Mouse (Mus musculus) mouse trophoblast stem cell (cell line): ENCODE results near the gene Chodl.

Source experiments
- in situ Hi-C, 2 experiments: fragments of 300-500 bp; cut with MseI, MboI; formaldehyde crosslinking; loops; 2 replicates in 1 of 2; 3 replicates in 1 of 2; pipeline ENCODE4 v1.15.1; 2025

The Chodl gene

DNA sequence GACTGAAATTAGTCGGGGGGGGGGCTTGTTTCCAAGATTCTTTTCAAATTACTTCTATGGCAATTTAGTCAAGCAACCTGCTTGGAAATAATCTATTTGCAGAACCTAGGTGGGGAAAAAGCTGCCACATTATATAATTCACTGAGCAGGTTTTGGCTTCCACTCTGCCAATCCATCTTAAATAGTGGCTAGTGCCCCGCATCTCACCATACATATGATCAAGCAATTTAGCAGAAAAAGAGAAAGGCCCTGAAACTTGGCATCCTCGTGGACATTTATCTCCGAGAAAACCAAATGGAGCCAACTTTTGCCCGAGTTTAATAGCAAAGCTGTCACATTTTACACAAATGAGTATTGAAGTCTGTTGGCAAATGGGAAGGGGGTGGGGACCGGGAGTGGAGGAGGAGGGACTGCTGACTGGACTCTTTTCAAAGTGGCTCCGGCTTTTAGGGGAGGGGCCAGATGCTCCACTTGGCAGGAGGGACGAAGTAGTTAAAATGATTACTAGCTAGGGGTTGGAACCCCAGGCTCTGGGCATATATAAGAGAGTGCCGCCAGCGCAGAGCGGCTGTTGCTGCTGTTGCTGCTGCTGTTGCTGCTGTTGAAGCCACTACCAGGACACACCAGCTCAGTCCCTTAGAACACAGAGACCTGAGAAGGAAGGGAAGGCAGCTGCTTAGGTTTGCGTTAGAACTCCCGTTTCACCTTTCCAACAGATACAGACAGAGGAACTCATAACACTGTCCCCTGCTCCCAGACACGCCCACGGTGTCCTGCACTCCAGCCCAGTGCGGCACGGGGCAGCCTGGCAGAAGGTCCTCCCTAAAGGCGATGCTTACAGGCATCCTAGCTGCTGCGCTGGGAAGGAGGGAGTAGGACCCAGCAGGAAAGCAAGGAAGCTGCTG is at the start of gene Chodl:
Gene Chodl (plus strand): TSS at position 567 of the 905 bp plus-strand sequence.
- in situ Hi-C loops = no loop called here

DNA sequence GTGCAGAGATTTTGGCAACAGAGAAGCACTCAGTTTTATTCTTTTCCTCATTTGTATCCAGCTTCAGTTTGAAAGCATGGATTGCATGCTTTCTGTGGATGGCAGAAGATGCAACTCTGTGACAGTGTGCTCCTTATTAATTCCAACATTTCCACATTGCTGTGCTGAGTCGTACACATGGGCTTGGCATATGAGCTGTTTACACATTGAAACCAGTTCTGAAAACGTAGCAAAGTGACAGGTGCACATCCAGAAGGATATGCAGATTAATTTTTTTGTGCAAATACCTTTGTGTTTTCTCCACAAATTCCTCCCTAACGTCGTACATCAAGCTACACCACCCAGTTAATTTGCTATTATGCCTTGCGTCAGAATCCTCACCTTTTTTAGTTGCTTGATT is 8.1 kb upstream of the Chodl start:
- in situ Hi-C loops = no loop called here

DNA sequence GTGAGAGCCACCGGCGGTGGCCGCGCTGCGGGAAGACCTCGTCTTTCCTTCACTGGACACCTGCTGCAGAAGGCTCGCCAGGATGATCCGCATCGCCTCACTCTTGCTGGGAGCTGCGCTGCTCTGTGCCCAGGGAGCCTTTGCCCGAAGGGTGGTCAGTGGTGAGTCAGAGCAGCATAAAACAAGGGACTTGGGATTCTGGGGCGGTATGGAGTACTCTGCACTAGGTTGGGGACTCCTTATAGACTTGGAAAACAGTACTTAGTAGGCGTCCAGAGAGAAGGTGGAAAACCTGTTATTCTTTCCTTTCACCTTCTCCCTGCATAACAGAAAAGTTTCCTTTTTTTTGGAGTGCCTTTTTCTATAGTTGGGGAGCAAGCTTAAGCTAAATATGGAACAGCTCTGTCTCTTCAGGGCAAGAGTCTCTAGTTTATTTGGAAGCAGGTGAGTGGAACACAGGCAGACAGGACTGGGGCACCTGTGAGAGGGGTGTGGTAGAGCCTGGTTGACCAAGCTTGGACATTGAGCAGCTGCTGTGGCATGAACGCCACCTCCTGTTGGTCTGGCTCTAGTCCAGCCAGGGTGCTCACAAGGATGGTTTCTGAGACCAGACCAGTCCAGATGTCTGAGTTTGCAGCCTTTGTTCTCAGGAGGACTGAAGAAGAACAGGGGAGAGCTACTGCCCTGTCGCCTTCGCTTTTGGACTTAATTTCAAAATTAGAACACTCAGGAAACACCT is 708 bp downstream of the Chodl start:
- in situ Hi-C loops = no loop called here

DNA sequence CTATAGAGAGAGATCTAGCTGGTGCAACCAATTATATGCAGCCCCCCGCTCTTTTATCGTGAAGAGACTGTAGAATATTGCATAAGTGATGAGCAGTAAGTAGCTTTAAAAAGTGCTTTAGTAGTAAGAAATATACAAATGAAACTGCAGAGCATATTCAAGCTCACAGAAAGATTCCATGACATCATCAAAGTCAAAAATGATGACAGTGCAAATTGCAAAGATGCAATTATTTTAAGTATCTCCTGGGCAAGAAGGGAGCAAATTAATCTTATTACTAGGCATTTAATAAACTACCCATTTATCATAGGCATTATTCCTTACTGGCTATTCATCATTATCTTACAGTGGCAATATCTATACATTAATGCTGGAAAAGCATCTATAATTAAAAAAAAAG is 3.5 kb downstream of the Chodl start:
- in situ Hi-C loops = no loop called here

DNA sequence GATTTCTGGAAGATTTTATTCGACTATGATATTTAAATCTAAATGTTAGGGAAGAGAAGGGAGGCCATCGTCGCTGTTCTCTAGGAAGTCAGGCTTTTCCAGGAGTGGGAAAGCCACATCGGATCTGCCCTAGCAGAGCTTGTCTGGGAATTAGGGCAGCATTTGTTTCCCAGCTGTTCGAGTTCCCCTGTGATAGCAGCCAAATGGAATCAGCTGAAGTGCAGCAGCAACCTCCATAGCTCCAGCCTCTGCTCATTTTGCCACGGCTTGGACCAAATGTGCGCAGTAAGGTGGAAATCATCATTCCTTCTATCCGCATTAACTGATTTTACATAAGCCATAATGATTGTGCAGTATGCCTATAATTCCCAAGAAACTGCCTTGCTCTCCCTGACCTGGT is 7.0 kb downstream of the Chodl start:
- in situ Hi-C loops = no loop called here

DNA sequence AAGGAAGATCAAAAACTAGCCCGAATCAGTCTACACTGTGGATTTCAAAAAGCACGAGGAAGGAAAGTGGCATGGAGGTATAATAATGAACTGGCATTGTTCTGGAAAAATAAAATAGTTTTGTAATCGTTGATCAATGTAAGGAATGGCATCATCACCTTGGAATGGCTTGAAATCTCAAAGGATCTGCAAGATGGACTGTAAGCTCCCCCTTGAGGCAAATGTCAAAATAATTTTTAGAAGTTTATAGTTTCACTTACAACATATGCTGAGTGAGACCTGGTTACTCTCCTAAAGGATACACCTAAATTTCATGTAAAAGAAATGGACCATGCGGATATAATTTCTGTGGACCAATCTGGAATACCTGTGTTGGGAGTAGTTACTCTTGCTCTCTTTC is 19.6 kb downstream of the Chodl start:
- in situ Hi-C loops = no loop called here

DNA sequence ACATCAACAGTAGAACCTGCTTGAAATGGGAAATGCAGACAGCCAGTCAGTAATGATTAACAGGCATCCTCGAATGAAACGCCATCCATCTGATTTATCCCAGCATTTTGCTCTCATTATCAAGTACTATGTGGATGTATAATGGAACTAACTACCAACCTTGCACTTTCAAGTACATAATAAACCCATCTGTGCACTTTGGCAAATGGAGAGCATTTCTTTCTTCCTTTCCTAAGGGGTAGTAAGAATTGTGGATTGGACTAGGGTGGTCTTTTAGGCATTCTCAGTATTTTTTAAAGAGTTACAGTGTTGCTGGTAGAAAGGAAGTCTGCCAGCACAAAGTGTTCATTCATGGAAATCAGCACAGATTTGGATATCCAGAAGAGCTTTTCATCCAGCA is 26.7 kb downstream of the Chodl start:
- in situ Hi-C loops = no loop called here

DNA sequence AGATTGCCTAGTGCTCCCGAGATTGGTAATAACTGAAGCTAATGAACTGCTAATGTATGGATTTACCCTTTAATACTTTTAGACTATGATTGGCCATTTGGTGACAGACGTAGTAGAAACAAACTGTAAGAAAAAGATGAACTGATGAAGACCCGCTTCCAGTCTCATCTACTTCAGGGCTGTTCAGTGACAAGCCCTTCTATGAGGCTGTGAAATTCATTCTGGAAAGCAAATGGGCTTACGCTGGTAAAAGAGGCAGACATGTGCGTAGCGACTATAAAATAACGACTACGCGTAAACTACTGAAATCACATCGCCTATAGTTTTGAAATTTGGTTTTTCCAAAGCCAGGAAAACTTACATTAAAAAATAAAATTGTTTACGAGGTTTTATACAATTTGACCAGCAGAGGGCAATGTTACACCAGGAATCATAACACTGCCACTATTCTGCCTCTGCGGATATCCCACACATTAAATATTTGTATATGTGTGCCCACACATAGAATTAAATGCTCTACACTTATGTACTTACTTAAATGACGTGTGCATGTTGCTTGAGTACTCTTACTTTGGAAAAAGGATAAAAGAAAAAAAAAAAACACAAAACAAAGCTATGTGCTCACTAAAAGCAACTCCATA is 38.5 kb downstream of the Chodl start:
- in situ Hi-C loops = no loop called here

DNA sequence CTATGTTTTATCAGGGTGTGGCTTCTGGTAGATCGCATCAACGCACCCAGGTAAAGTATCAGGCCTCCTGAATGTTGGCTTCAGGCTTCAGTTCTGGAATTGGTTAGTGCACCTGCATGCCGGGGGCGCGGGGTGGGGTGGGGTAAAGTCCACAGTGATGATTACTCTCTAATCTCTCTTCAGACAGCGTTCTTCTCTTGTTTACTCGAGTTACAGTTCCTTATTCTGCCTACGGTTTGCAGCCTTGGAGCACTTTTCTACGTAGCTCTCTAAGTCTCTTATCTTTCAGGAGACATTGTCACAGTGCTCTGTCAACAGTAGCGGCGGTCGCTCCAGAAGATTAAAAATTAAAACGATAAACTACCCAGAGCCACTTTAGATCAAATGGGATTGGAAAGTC is 43.4 kb downstream of the Chodl start:
- in situ Hi-C loops = no loop called here

DNA sequence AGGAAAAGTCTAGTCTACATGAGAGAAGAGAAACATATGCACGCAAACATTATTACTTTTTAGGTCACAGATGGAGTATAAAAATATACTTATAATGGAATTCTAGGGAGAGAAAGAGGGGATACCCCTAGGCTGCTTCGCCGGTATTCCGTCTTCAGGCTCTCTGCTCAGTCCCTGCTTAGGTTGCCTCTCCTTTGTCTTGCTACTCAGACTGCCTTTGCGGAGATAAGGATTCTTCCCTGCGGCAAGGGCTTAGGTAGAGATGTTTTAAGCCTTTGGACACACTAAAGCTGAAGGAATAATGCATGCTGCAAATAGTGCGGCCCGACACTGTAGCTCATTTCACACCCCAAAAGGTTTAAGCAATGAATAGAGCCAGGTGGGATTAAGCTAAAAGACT is 45.6 kb downstream of the Chodl start:
- in situ Hi-C loops = no loop called here
